Comparison of ENCODE assay signal across 9 mouse cellular contexts in the genomic region with DNA sequence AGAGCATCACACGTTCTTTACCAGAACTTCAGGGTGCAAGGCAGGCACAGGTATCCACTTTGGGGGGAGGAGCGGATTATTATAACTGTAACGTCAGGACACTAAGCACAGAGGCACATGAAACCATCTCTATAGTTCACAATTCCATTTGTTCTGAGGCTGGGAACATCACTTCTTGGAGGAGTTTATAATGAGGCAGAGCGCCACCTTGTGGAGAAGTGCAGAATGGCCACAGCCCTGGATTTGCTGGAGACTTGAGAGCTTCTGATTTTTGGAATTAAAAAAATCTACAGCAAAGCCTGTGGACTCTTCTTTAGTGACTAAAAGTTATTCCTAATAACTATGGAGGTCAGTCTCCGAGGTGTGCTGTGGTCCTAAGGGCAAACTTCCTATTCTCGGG. TPM values are rescaled to one million over a fixed set of nuclear protein-coding genes. Genes with fewer than 3 reads are reported as not detected.
DNase-seq lines count a peak whose midpoint lies in the region; ATAC-seq and TF ChIP-seq lines count a peak whose summit lies in the region.
"Had no signal": no experiment of that assay in that cellular context is flagged by ENCODE, and none has a peak within 500 bp of the region (broad histone marks: within the 10 kb centered on the region; RNA-seq: fewer than 3 reads in every experiment).

No protein-coding gene starts in this region.

- peak; percentile 70 for DNase-seq in kidney, adult 18-20 months
- peak; percentile 67 to 73 for DNase-seq in adrenal gland, adult 18-20 months (ENCODE audit: low spot score in 2 of 2)
- peak; percentile 85 for DNase-seq in embryo, embryonic 10 days (ENCODE audit: low spot score)
- peak; percentile 52 for DNase-seq in hindlimb bud, embryonic 11.5 days (ENCODE audit: extremely low spot score, low read depth, low spot score)
- peak; percentile 77 for DNase-seq in limb, embryonic 14.5 days (ENCODE audit: low spot score)
- DNase-seq in retina, postnatal 1 day: peak; percentile 77
- DNase-seq in urinary bladder, postnatal 25 days (ENCODE audit: low spot score): peak; percentile 66

- no peak overlapping the region for H3K9ac ChIP-seq in kidney, embryonic 14.5 days (ENCODE audit: low read depth, low read length)
- H3K9ac ChIP-seq in limb, embryonic 14.5 days (ENCODE audit: low read depth, low read length, severe bottlenecking): no peak overlapping the region
- H3K9ac ChIP-seq: heart, embryonic 13.5 days had no signal

- no peaks in the 10 kb centered on the region for H3K36me3 ChIP-seq in kidney, embryonic 14.5 days (ENCODE audit: control insufficient read depth, insufficient read depth, low read length)
- H3K36me3 ChIP-seq in limb, embryonic 14.5 days (ENCODE audit: control insufficient read depth, insufficient read depth, low read length): no peaks in the 10 kb centered on the region
- H3K36me3 ChIP-seq: heart, embryonic 13.5 days had no signal

- no peak overlapping the region for H3K4me3 ChIP-seq in kidney, embryonic 14.5 days (ENCODE audit: low read length)
- H3K4me3 ChIP-seq in limb, embryonic 14.5 days (replicated peaks; ENCODE audit: low read length): no peak overlapping the region
- H3K4me3 ChIP-seq: heart, embryonic 13.5 days had no signal

- TF ChIP-seq POLR2A in limb, embryonic 14.5 days (IDR thresholded peaks at IDR 0.05; ENCODE audit: borderline replicate concordance, extremely low read depth, insufficient read depth, insufficient read length): no peak

- 36% methylated on average over 6 of the region's 6 CpGs for WGBS in kidney, embryonic 14.5 days
- 23% methylated on average over 6 of the region's 6 CpGs for WGBS in limb, embryonic 14.5 days

- H3K4me2 ChIP-seq in kidney, embryonic 14.5 days (replicated peaks; ENCODE audit: low read depth, low read length): no peak overlapping the region
- H3K4me2 ChIP-seq in limb, embryonic 14.5 days (replicated peaks; ENCODE audit: low read depth, low read length, severe bottlenecking): no peak overlapping the region
- H3K4me2 ChIP-seq: heart, embryonic 13.5 days had no signal

- H3K9me3 ChIP-seq in kidney, embryonic 14.5 days (ENCODE audit: control insufficient read depth, low read length): no peaks in the 10 kb centered on the region
- H3K9me3 ChIP-seq in limb, embryonic 14.5 days (ENCODE audit: control insufficient read depth, low read length): no peaks in the 10 kb centered on the region
- H3K9me3 ChIP-seq: heart, embryonic 13.5 days had no signal

- H3K27ac ChIP-seq in kidney, embryonic 14.5 days (ENCODE audit: low read depth, low read length): no peak overlapping the region
- no peak overlapping the region for H3K27ac ChIP-seq in limb, embryonic 14.5 days (replicated peaks; ENCODE audit: low read depth, low read length)
- H3K27ac ChIP-seq: heart, embryonic 13.5 days had no signal

- H3K4me1 ChIP-seq in kidney, embryonic 14.5 days (ENCODE audit: control insufficient read depth, insufficient read depth, low read length): no peaks in the 10 kb centered on the region
- H3K4me1 ChIP-seq in limb, embryonic 14.5 days (ENCODE audit: control insufficient read depth, insufficient read depth, low read length): no peaks in the 10 kb centered on the region

- H3K27me3 ChIP-seq in kidney, embryonic 14.5 days (ENCODE audit: control insufficient read depth, insufficient read depth, low read length): peaks cover 9% of the 10 kb centered on the region; the same call in 1 of the 2 replicates
- H3K27me3 ChIP-seq in limb, embryonic 14.5 days (ENCODE audit: control insufficient read depth, insufficient read depth, low read length): 0 out of 2 replicates have a peak, but pooled peaks cover 4% of the 10 kb centered on the region

- no peak for ATAC-seq in kidney, embryonic 14.5 days (ENCODE audit: low FRiP score, low TSS enrichment)
- ATAC-seq in limb, embryonic 14.5 days (ENCODE audit: low FRiP score, low read depth): no peak

RNA-seq across cellular contexts. Expression of a gene that starts 49.1 kb away (rescaled TPM):
- 463 and 482 TPM in 2 replicates for polyA plus RNA-seq in kidney, embryonic 14.5 days (2014; fragmentation: Nextera tagmentation; extraction: Ambion mirVana)
- 100 to 1,000 TPM; 340 to 537 TPM for total RNA-seq in adrenal gland, adult 18-20 months (2021)
- polyA plus RNA-seq in limb, embryonic 14.5 days (2012; rRNA removed): 610 and 760 TPM in 2 replicates
- polyA plus RNA-seq in limb, embryonic 14.5 days (2014; fragmentation: Nextera tagmentation; extraction: Ambion mirVana): 1,278 and 1,417 TPM in 2 replicates
